Comparison of ENCODE assay signal across 18 mouse cellular contexts in genomic region chr11:95034902-95035301, GRCm38 (mm10). TPM values are rescaled to one million over a fixed set of nuclear protein-coding genes. Genes with fewer than 3 reads are reported as not detected.
A peak's percentile ranks its signal among the peaks of the same experiment; 100 is the strongest.
DNase-seq lines count a peak whose midpoint lies in the region; ATAC-seq and TF ChIP-seq lines count a peak whose summit lies in the region.
"Had no signal": no experiment of that assay in that cellular context is flagged by ENCODE, and none has a peak within 500 bp of the region (broad histone marks: within the 10 kb centered on the region; RNA-seq: fewer than 3 reads in every experiment).

No protein-coding gene starts in this region.

- no peak for TF ChIP-seq EP300 in heart, adult 2 months (IDR thresholded peaks at IDR 0.05; ENCODE audit: insufficient read depth, low read depth, low read length)
- TF ChIP-seq EP300 in lung, postnatal 0 days (IDR thresholded peaks at IDR 0.05): no peak

- no peak overlapping the region for H3K4me2 ChIP-seq in heart, embryonic 13.5 days
- H3K4me2 ChIP-seq in lung, postnatal 0 days (replicated peaks; ENCODE audit: low read depth, low read length): no peak overlapping the region
- H3K4me2 ChIP-seq: embryonic facial prominence, embryonic 12.5 days; hindbrain, embryonic 14.5 days; intestine, embryonic 15.5 days had no signal

- peak overlapping the region; percentile 19; the same call in 1 of the 2 replicates for H3K9ac ChIP-seq in heart, embryonic 13.5 days
- no peak overlapping the region; the same call in 1 of the 2 replicates for H3K9ac ChIP-seq in heart, adult 2 months (ENCODE audit: low read depth, low read length)
- H3K9ac ChIP-seq in lung, postnatal 0 days (replicated peaks; ENCODE audit: low read depth): no peak overlapping the region
- H3K9ac ChIP-seq: embryonic facial prominence, embryonic 12.5 days; forebrain, postnatal 0 days; hindbrain, embryonic 14.5 days; intestine, embryonic 15.5 days; liver, postnatal 0 days had no signal

- intact Hi-C loops in heart, adult 2 months (cut with DNase I): loop anchor here (2.0 kb wide), 1 partner anchor 56 kb away; no protein-coding TSS in a partner anchor
- intact Hi-C loops in left cerebral cortex, adult 2 months (cut with DNase I): no loop called here

- peaks cover 70% of the 10 kb centered on the region for H3K36me3 ChIP-seq in heart, embryonic 13.5 days
- no peaks in the 10 kb centered on the region for H3K36me3 ChIP-seq in heart, adult 2 months (ENCODE audit: control insufficient read depth, insufficient read depth, low read length)
- peaks cover 7% of the 10 kb centered on the region; the same call in 1 of the 2 replicates for H3K36me3 ChIP-seq in lung, postnatal 0 days (ENCODE audit: insufficient read depth, low read length)
- H3K36me3 ChIP-seq: embryonic facial prominence, embryonic 12.5 days; intestine, embryonic 15.5 days had no signal

- H3K4me1 ChIP-seq in heart, embryonic 13.5 days: peaks cover 24% of the 10 kb centered on the region
- no peaks in the 10 kb centered on the region; the same call in 1 of the 2 replicates for H3K4me1 ChIP-seq in heart, adult 2 months (ENCODE audit: control insufficient read depth, insufficient read depth, low read length)
- H3K4me1 ChIP-seq in lung, postnatal 0 days (ENCODE audit: insufficient read depth, low read depth, low read length): 0 out of 2 replicates have a peak, but pooled peaks cover 4% of the 10 kb centered on the region
- H3K4me1 ChIP-seq in olfactory bulb, adult 2 months (ENCODE audit: control insufficient read depth, insufficient read depth, low read length): peaks cover 59% of the 10 kb centered on the region

- no peak for DNase-seq in heart, adult 2 months
- DNase-seq in lung, postnatal 0 days (ENCODE audit: low spot score): no peak
- DNase-seq in lung, postnatal 10 days: no peak
- peak; percentile 56 to 59 for DNase-seq in left cerebral cortex, adult 2 months (ENCODE audit: extremely low spot score in 1 of 2, low spot score in 2 of 2)
- DNase-seq in thymus, postnatal 0 days (ENCODE audit: low spot score): no peak
- DNase-seq: forebrain, postnatal 0 days; gastrocnemius, postnatal 14 days; heart, postnatal 10 days; liver; liver, postnatal 0 days had no signal

- no peak for TF ChIP-seq CTCF in heart, adult 2 months (IDR thresholded peaks at IDR 0.05)
- no peak for TF ChIP-seq CTCF in lung, postnatal 0 days (IDR thresholded peaks at IDR 0.05)
- TF ChIP-seq CTCF in left cerebral cortex, adult 2 months (IDR thresholded peaks at IDR 0.05): no peak
- no peak for TF ChIP-seq CTCF in olfactory bulb, adult 2 months (IDR thresholded peaks at IDR 0.05; ENCODE audit: insufficient read depth, low read depth, low read length)

- 62% methylated on average over 10 of the region's 10 CpGs for WGBS in heart, embryonic 13.5 days
- WGBS in heart, adult 2 months: 65% methylated on average over 10 of the region's 10 CpGs
- WGBS in lung, postnatal 0 days: 49% methylated on average over 10 of the region's 10 CpGs
- WGBS in olfactory bulb, adult 2 months: 33% methylated on average over 10 of the region's 10 CpGs

- peaks cover 1% of the 10 kb centered on the region; the same call in 1 of the 2 replicates for H3K79me2 ChIP-seq in heart, adult 2 months (replicated peaks; ENCODE audit: control insufficient read depth, insufficient read depth, low read length)

- no peak overlapping the region for H3K27ac ChIP-seq in heart, embryonic 13.5 days (replicated peaks)
- H3K27ac ChIP-seq in heart, adult 2 months: no peak overlapping the region
- H3K27ac ChIP-seq in lung, postnatal 0 days (ENCODE audit: low read length): no peak overlapping the region
- H3K27ac ChIP-seq in left cerebral cortex, adult 2 months: no peak overlapping the region
- peak overlapping the region; percentile 57 for H3K27ac ChIP-seq in olfactory bulb, adult 2 months (ENCODE audit: insufficient read depth, low read depth, low read length)
- H3K27ac ChIP-seq: embryonic facial prominence, embryonic 12.5 days; hindbrain, embryonic 14.5 days; intestine, embryonic 15.5 days had no signal

- H3K27me3 ChIP-seq in heart, embryonic 13.5 days (replicated peaks): peaks cover 19% of the 10 kb centered on the region
- no peaks in the 10 kb centered on the region for H3K27me3 ChIP-seq in heart, adult 2 months (ENCODE audit: control insufficient read depth, insufficient read depth, low read length)
- no peaks in the 10 kb centered on the region for H3K27me3 ChIP-seq in lung, postnatal 0 days (replicated peaks; ENCODE audit: insufficient read depth, low read length)
- H3K27me3 ChIP-seq: embryonic facial prominence, embryonic 12.5 days; intestine, embryonic 15.5 days had no signal

- no peak overlapping the region for H3K4me3 ChIP-seq in heart, embryonic 13.5 days
- H3K4me3 ChIP-seq in heart, adult 2 months: no peak overlapping the region
- H3K4me3 ChIP-seq in lung, postnatal 0 days (ENCODE audit: low read depth, low read length): no peak overlapping the region
- H3K4me3 ChIP-seq in left cerebral cortex, adult 2 months: no peak overlapping the region
- no peak overlapping the region for H3K4me3 ChIP-seq in olfactory bulb, adult 2 months (ENCODE audit: insufficient read depth, low read depth, low read length)
- H3K4me3 ChIP-seq: embryonic facial prominence, embryonic 12.5 days; intestine, embryonic 15.5 days had no signal

- no peak for ATAC-seq in heart, embryonic 13.5 days (ENCODE audit: extremely low read depth, insufficient number of reproducible peaks, low FRiP score, low TSS enrichment)
- peak; percentile 34; the same call in 1 of the 2 replicates for ATAC-seq in lung, postnatal 0 days
- ATAC-seq: forebrain, postnatal 0 days; intestine, embryonic 15.5 days; liver, postnatal 0 days had no signal

- TF ChIP-seq POLR2A in heart, adult 2 months (IDR thresholded peaks at IDR 0.05; ENCODE audit: insufficient read depth, low read depth, low read length): no peak
- no peak for TF ChIP-seq POLR2A in olfactory bulb, adult 2 months (IDR thresholded peaks at IDR 0.05; ENCODE audit: insufficient read depth, low read depth, low read length)

- no peaks in the 10 kb centered on the region for H3K9me3 ChIP-seq in heart, embryonic 13.5 days
- H3K9me3 ChIP-seq in lung, postnatal 0 days (ENCODE audit: low read length): no peaks in the 10 kb centered on the region
- H3K9me3 ChIP-seq: embryonic facial prominence, embryonic 12.5 days; G1E; intestine, embryonic 15.5 days had no signal

RNA-seq across cellular contexts. Expression of gene Pdk2, which starts 6.3 kb away (rescaled TPM):
- 77.9 and 81.1 TPM in 2 replicates for polyA plus RNA-seq in heart, embryonic 13.5 days (2015; fragmentation: Nextera tagmentation; extraction: Ambion mirVana)
- 100 to 1,000 TPM; 393 to 479 TPM for total RNA-seq in heart, adult 2 months (2021)
- 518 and 592 TPM in 2 replicates for polyA plus RNA-seq in heart, adult 2 months (2012; rRNA removed)
- 39.3 and 51.1 TPM in 2 replicates for polyA plus RNA-seq in lung, postnatal 0 days (2015; fragmentation: Nextera tagmentation; extraction: Ambion mirVana)
- total RNA-seq in left cerebral cortex, adult 2 months (2021): 100 to 1,000 TPM; 109 to 112 TPM
- not detected in 2 replicates for polyA plus RNA-seq in olfactory bulb, adult 2 months (2012; ENCODE audit: insufficient read depth, insufficient read length, low replicate concordance, missing spikeins)
- polyA plus RNA-seq in thymus, postnatal 0 days (2015; fragmentation: Nextera tagmentation; extraction: Ambion mirVana): 13.0 and 13.9 TPM in 2 replicates

RNA-seq across cellular contexts. Expression of gene Samd14, which starts 25.2 kb away (rescaled TPM):
- polyA plus RNA-seq in heart, embryonic 13.5 days (2015; fragmentation: Nextera tagmentation; extraction: Ambion mirVana): 11.6 and 11.7 TPM in 2 replicates
- total RNA-seq in heart, adult 2 months (2021): 1 to 10 TPM; 1.2 to 1.7 TPM
- polyA plus RNA-seq in heart, adult 2 months (2012; rRNA removed): 0.82 and 1.9 TPM in 2 replicates
- polyA plus RNA-seq in lung, postnatal 0 days (2015; fragmentation: Nextera tagmentation; extraction: Ambion mirVana): 5.4 and 5.8 TPM in 2 replicates
- 10 to 100 TPM; 25.1 to 30.1 TPM for total RNA-seq in left cerebral cortex, adult 2 months (2021)
- polyA plus RNA-seq in olfactory bulb, adult 2 months (2012; ENCODE audit: insufficient read depth, insufficient read length, low replicate concordance, missing spikeins): not detected in 2 replicates
- 6.7 and 7.0 TPM in 2 replicates for polyA plus RNA-seq in thymus, postnatal 0 days (2015; fragmentation: Nextera tagmentation; extraction: Ambion mirVana)

RNA-seq across cellular contexts. Expression of gene Itga3, which starts 41.7 kb away (rescaled TPM):
- polyA plus RNA-seq in heart, embryonic 13.5 days (2015; fragmentation: Nextera tagmentation; extraction: Ambion mirVana): 10.2 and 12.2 TPM in 2 replicates
- total RNA-seq in heart, adult 2 months (2021): 10 to 100 TPM; 10.4 to 10.6 TPM
- polyA plus RNA-seq in heart, adult 2 months (2012; rRNA removed): 11.4 and 13.8 TPM in 2 replicates
- polyA plus RNA-seq in lung, postnatal 0 days (2015; fragmentation: Nextera tagmentation; extraction: Ambion mirVana): 44.3 and 63.1 TPM in 2 replicates
- total RNA-seq in left cerebral cortex, adult 2 months (2021): 10 to 100 TPM; 17.4 to 17.8 TPM
- polyA plus RNA-seq in olfactory bulb, adult 2 months (2012; ENCODE audit: insufficient read depth, insufficient read length, low replicate concordance, missing spikeins): not detected in 2 replicates
- 6.2 and 7.0 TPM in 2 replicates for polyA plus RNA-seq in thymus, postnatal 0 days (2015; fragmentation: Nextera tagmentation; extraction: Ambion mirVana)
- total RNA-seq: megakaryocyte progenitor cell, adult 5-6 weeks had no signal
- polyA plus RNA-seq: G1E had no signal

RNA-seq across cellular contexts. Expression of gene Ppp1r9b, which starts 44.1 kb away (rescaled TPM):
- polyA plus RNA-seq in heart, embryonic 13.5 days (2015; fragmentation: Nextera tagmentation; extraction: Ambion mirVana): 6.5 and 6.8 TPM in 2 replicates
- 10 to 100 TPM; 49.3 to 52.0 TPM for total RNA-seq in heart, adult 2 months (2021)
- polyA plus RNA-seq in heart, adult 2 months (2012; rRNA removed): 22.3 and 23.8 TPM in 2 replicates
- polyA plus RNA-seq in lung, postnatal 0 days (2015; fragmentation: Nextera tagmentation; extraction: Ambion mirVana): 9.8 and 11.5 TPM in 2 replicates
- total RNA-seq in left cerebral cortex, adult 2 months (2021): 100 to 1,000 TPM; 709 to 735 TPM
- 129 TPM in 1 of 2 replicates, not detected in the other for polyA plus RNA-seq in olfactory bulb, adult 2 months (2012; ENCODE audit: insufficient read depth, insufficient read length, low replicate concordance, missing spikeins)
- polyA plus RNA-seq in thymus, postnatal 0 days (2015; fragmentation: Nextera tagmentation; extraction: Ambion mirVana): 21.5 and 27.9 TPM in 2 replicates

RNA-seq across cellular contexts. Expression of gene Sgca, which starts 58.8 kb away (rescaled TPM):
- 27.0 and 29.2 TPM in 2 replicates for polyA plus RNA-seq in heart, embryonic 13.5 days (2015; fragmentation: Nextera tagmentation; extraction: Ambion mirVana)
- 100 to 1,000 TPM; 149 to 200 TPM for total RNA-seq in heart, adult 2 months (2021)
- polyA plus RNA-seq in heart, adult 2 months (2012; rRNA removed): 1,109 and 1,504 TPM in 2 replicates
- 0.33 and 0.55 TPM in 2 replicates for polyA plus RNA-seq in lung, postnatal 0 days (2015; fragmentation: Nextera tagmentation; extraction: Ambion mirVana)
- under 1 TPM in 1 of 2 experiments, not detected in 1; 0.35 TPM for total RNA-seq in left cerebral cortex, adult 2 months (2021)
- not detected in 2 replicates for polyA plus RNA-seq in olfactory bulb, adult 2 months (2012; ENCODE audit: insufficient read depth, insufficient read length, low replicate concordance, missing spikeins)
- polyA plus RNA-seq in thymus, postnatal 0 days (2015; fragmentation: Nextera tagmentation; extraction: Ambion mirVana): 0.22 and 0.30 TPM in 2 replicates
- total RNA-seq: common myeloid progenitor, adult 5-6 weeks; forebrain, postnatal 0 days; megakaryocyte progenitor cell, adult 5-6 weeks had no signal
- polyA plus RNA-seq: G1E; intestine, embryonic 15.5 days had no signal

Comparison
In these comparisons a context has a peak if more than half of its experiments do, and no peak if none do; other contexts are left out.
1. DNase-seq: peak in left cerebral cortex, adult 2 months (2 of 2); none in heart, adult 2 months (0 of 2), lung, postnatal 0 days (single experiment), lung, postnatal 10 days (single experiment) and thymus, postnatal 0 days (single experiment).
2. RNA of gene Pdk2, which starts 6.3 kb away (polyA plus RNA-seq): 518 to 592 TPM in heart, adult 2 months, 77.9 to 81.1 TPM in heart, embryonic 13.5 days, 39.3 to 51.1 TPM in lung, postnatal 0 days and 13.0 to 13.9 TPM in thymus, postnatal 0 days; not detected in olfactory bulb, adult 2 months; every median in the first group is over 10 times any median in the second.